Mouse (Mus musculus): ENCODE measurements around the gene Bcdin3d. TPM values are rescaled to one million over a fixed set of nuclear protein-coding genes. Genes with fewer than 3 reads are reported as not detected.
A peak's percentile ranks its signal among the peaks of the same experiment; 100 is the strongest.

The Bcdin3d gene
- total and polyA plus RNA-seq, 3 experiments, result 7.8 to 31.3 (median 13.7) TPM

DNA sequence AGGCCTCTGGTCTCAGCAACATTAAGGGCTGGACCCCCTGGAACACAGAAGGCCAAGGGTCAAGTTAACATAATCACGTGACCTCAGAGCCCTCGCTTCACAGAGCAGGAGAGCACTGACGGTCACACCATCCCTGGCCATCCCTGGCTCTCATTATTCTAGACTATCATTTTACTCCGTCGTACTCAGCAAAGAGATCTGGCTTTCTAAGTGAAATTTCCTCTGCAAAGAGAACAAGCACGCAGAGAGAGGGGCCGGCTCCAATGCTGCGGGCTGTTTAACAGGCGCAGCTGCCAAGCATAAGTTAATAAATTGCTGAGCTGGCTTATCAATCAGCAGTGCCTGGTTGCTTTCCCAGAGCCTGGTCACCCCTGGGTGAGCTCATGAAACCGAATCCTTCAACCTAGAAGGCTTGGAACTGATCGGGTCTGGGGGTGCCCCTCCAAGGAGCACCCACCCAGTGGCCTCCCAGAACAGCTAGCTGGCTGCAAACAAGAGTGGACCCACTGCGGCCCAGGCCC lies 27.8 kb upstream of the Bcdin3d start:
- TF ChIP-seq ZC3H11A (IDR thresholded peaks at IDR 0.05; ENCODE audit: low read depth, low read length) (no peak), ZNF384 (IDR thresholded peaks at IDR 0.05; ENCODE audit: low read depth, low read length) (no peak), USF1 (IDR thresholded peaks at IDR 0.05; ENCODE audit: low read depth, low read length) (peak; percentile 40; the same call in 1 of the 2 replicates)
- Histone ChIP-seq H3K27ac (ENCODE audit: control insufficient read depth, low read depth, low read length) (no peak overlapping the region), H3K4me1 (ENCODE audit: control insufficient read depth in 1 of 2, insufficient read depth in 2 of 2, low read length in 2 of 2) (peaks cover 2 to 22% of the 10 kb centered on the region in 2 experiments; a peak in 3 of 4 replicates), H3K36me3 (ENCODE audit: control insufficient read depth in 1 of 2, insufficient read depth in 2 of 2, low read length in 2 of 2) (peaks cover 0 to 4% of the 10 kb centered on the region in 2 experiments; a peak in 2 of 4 replicates), H3K4me3 (ENCODE audit: control insufficient read depth in 1 of 2, insufficient read depth in 1 of 2, low read depth in 2 of 2, low read length in 2 of 2) (no peak overlapping the region), H3K9me3 (replicated peaks; ENCODE audit: insufficient read depth, low read length) (no peaks in the 10 kb centered on the region), H3K9ac (ENCODE audit: control insufficient read depth, low read depth, low read length, poor library complexity, severe bottlenecking) (no peak overlapping the region), H3K27me3 (ENCODE audit: control insufficient read depth in 1 of 2, insufficient read depth in 2 of 2, low read length in 2 of 2) (peaks cover 0 to 4% of the 10 kb centered on the region in 2 experiments; a peak in 2 of 4 replicates), H3K79me2 (ENCODE audit: control insufficient read depth, insufficient read depth, low read length, poor library complexity) (no peaks in the 10 kb centered on the region)
- no peak for DNase-seq (ENCODE audit: low read depth, low spot score)

DNA sequence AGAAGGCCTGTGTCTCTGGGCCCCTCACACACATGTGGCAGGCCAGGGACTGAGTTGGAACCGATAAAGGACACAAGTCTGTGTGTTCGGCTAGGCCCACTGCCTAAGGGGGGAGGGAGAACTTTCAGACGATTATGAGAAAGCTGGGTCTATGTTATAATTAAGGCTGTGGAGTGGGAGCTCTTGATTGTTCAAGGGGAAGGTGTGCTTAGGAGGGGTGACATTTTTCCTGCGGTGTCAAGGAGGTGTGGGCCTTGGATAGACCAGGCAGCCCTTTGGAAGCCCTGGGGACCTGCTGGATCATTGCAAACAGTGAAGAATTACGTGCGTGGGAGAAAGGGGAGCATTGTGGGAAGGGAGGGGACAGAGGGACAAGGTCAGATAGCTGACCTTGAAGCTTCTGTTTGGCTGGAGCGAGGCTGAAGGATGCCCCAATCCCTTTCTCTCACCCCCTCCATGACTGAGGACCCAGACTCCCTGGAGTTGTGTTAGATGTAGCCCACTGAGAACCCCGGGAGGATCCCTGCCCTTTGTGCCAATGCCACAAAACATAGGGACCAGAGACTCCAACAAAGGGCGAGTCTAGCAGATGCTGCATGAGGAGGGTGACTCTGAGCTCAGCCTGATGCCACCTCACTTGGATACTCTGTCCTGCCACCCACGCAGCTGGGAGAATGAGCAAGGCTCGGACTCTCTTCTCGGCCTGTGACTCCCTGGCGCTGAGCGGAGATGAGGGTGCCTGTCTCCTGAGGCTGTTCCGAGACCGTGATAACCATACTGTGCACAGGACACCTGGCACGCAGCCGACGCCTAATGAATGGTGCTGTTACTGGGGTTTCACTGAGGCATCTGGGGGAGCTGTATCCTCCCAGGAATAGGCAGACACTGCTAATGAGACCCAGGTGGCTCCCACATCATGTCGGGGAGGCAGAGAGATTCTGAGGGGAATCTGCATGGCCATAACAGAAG lies 27.0 kb upstream of the Bcdin3d start:
- Histone ChIP-seq H3K4me3 (ENCODE audit: control insufficient read depth in 1 of 2, insufficient read depth in 1 of 2, low read depth in 2 of 2, low read length in 2 of 2) (no peak overlapping the region), H3K36me3 (ENCODE audit: control insufficient read depth in 1 of 2, insufficient read depth in 2 of 2, low read length in 2 of 2) (peaks cover 0 to 4% of the 10 kb centered on the region in 2 experiments; a peak in 2 of 4 replicates), H3K27me3 (ENCODE audit: control insufficient read depth in 1 of 2, insufficient read depth in 2 of 2, low read length in 2 of 2) (peaks cover 0 to 4% of the 10 kb centered on the region in 2 experiments; a peak in 2 of 4 replicates), H3K27ac (ENCODE audit: control insufficient read depth, low read depth, low read length) (no peak overlapping the region), H3K9me3 (replicated peaks; ENCODE audit: insufficient read depth, low read length) (no peaks in the 10 kb centered on the region), H3K79me2 (ENCODE audit: control insufficient read depth, insufficient read depth, low read length, poor library complexity) (no peaks in the 10 kb centered on the region), H3K4me1 (ENCODE audit: control insufficient read depth in 1 of 2, insufficient read depth in 2 of 2, low read length in 2 of 2) (peaks cover 2 to 25% of the 10 kb centered on the region in 2 experiments; a peak in 3 of 4 replicates), H3K9ac (ENCODE audit: control insufficient read depth, low read depth, low read length, poor library complexity, severe bottlenecking) (no peak overlapping the region)
- no peak for DNase-seq (ENCODE audit: low read depth, low spot score)
- TF ChIP-seq CHD2 (IDR thresholded peaks at IDR 0.05; ENCODE audit: low read length), result no peak
- TF ChIP-seq CHD1 (IDR thresholded peaks at IDR 0.05; ENCODE audit: low read depth, low read length), result no peak

DNA sequence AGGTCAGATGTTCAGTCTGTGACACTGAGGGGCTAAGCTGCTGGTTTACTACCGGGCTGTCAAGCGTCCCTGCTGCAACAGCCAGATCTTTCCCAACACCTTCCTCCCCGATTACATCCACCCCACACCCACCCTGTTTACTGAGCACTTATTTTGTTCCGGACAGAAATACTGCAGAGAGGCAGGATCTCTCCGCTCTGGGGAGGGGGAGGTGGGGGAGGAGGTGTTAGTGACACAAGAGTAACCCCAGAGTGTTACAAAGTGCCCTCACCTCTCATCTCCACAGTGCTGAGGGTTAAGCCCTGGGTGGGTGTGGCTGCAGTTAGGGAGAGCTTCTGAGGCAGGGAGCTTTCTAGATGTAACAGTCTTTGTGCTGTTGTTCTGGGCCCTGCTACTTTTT lies 25.8 kb upstream of the Bcdin3d start:
- no peak for TF ChIP-seq MYC (IDR thresholded peaks at IDR 0.05; ENCODE audit: low read depth, low read length)
- Histone ChIP-seq H3K4me3 (ENCODE audit: control insufficient read depth in 1 of 2, insufficient read depth in 1 of 2, low read depth in 2 of 2, low read length in 2 of 2) (no peak overlapping the region), H3K27ac (ENCODE audit: control insufficient read depth, low read depth, low read length) (no peak overlapping the region), H3K9me3 (replicated peaks; ENCODE audit: insufficient read depth, low read length) (no peaks in the 10 kb centered on the region), H3K79me2 (ENCODE audit: control insufficient read depth, insufficient read depth, low read length, poor library complexity) (no peaks in the 10 kb centered on the region), H3K9ac (ENCODE audit: control insufficient read depth, low read depth, low read length, poor library complexity, severe bottlenecking) (no peak overlapping the region), H3K36me3 (ENCODE audit: control insufficient read depth in 1 of 2, insufficient read depth in 2 of 2, low read length in 2 of 2) (peaks cover 0 to 4% of the 10 kb centered on the region in 2 experiments; a peak in 2 of 4 replicates), H3K27me3 (ENCODE audit: control insufficient read depth in 1 of 2, insufficient read depth in 2 of 2, low read length in 2 of 2) (peaks cover 0 to 2% of the 10 kb centered on the region in 2 experiments; a peak in 1 of 4 replicates), H3K4me1 (ENCODE audit: control insufficient read depth in 1 of 2, insufficient read depth in 2 of 2, low read length in 2 of 2) (peaks cover 2 to 25% of the 10 kb centered on the region in 2 experiments; a peak in 3 of 4 replicates)
- no peak for DNase-seq (ENCODE audit: low read depth, low spot score)
